Mouse (Mus musculus) inflammation-experienced regulatory T-cells, adult 6 months (primary cell): ENCODE measurements at regions not wholly inside any gene's neighbourhood (a gene's known extent, or its start where the extent isn't known, plus 50 kb on each side); places are given as distances from the start of the nearest gene placed in this dataset.

Experiments
- ATAC-seq: one replicate; pipeline ENCODE4 v1.8.0; 2017

DNA sequence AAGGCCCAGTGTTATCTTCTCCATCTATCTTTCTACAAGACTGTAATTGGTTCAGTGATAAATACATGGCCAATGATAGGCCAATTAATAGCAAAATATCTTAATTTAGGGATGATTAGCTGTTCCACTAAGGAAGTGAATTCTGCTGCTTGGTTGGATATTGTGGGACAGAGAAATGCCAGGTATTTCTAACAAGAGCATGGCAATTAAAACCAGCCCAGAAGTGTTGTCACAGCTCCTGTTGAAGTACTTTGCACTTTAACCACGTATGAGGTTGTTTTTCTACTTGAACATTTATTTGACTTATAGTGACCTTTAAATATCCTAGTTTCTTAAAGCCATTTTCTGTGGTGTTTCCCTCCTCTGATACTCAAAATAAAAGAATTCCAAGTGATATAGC, 65.7 kb upstream of the Acsl4 start:
- no peak for ATAC-seq

DNA sequence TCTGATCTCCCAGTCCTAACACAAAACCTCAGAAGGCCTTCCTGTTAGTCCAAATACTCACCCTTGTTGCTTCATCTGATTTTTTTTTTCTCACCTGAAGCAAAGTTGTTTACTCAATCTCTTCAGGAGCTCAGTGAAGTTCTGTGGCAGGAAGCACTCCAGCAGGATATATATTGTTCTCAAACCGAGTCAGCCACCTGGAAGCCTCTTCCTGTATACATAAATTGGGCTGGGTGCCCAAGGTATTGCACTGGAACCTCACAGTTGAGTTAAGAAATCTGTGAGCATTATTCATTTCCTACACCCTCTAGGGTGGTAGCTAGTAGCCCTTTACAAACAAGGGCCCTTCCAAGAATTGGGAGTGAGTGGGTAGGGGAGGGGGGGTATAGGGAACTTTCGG, 73.8 kb upstream of the Acsl4 start:
- no peak for ATAC-seq

DNA sequence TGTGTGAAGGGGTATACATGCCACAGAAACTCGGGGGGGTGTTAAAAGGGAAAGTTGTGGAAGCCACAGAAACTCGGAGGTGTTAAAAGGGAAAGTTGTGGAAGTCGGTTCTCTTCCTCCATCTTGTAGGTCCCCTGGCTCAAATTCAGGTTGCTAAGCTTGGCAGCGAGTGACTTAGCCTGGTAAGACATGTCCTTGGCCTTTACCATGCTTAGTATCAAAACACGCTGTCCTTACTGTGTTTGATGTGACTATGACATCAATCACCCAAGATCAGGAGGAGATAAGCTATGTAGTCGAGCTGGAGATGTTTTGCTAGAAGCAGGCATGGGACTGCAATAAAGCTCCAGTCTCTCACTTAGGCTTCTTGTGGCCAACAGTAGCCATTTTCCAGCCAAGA, 74.4 kb upstream of the Acsl4 start:
- no peak for ATAC-seq

DNA sequence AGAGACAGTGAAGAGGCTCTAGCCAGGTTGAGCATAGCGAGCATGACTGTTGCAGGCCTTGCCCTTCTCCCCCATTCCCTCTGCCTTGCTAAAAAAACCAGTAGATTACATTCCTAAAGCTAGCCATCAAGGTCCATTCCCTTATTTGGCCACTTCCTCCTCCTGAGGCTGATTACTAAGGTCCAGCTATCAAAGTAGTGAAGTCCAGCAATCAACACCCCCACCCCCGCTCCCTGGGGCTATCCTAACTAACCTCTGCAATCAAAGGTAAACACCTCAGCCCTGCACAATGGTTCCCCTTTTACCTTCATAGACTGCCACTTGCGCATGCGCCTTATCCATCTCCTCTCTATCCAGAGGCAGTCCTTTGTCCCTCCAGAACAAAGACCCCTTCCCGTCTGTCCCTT, 77.5 kb upstream of the Acsl4 start:
- no peak for ATAC-seq

DNA sequence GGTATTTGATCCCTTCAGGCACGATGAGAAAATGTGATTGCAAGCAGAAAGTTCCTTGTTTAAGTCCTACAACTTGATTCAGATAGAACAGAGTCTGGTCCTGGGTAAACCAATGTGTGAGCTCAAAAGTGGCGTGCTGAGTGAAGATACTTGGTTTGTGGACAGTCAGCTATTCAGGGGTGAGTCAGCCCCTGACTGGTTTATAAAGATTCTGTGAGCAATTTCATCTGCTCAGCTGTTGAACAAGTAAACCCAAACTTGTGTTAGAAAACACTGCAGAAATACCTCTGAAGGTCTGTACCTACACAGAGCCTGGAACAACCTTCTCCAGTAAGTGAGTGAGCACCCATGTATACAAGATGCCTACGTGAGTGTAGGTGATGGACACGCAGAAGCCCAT, 78.1 kb upstream of the Acsl4 start:
- no peak for ATAC-seq

DNA sequence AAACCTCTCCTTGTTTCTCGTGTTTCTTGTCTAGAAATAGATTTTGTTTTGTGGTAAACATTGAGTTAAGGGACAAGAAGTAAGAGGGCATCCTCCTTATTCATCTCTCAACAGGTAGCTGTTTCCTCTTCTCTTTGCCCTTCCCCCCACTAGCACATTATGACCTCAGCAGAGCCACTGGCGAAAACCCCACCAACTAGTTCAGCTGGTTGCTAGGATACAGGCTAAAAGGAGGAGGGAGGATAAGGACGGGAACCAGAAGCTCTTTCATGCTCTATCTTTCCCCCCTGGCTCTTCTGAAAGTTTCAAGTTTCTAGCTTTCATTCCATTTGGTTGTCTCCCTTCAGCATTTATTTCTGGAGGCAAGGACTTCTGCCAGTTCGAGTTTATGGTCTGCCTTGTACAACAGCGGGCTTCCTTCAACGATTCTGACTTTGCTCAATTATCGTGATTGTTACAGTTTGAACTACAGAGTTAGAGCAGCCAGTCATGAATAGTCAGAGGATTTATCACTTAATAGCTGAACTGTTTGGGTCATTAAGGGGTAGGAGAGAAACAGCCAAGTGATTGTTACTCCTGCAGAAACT, 78.8 kb upstream of the Acsl4 start:
- peak; percentile 56 for ATAC-seq

DNA sequence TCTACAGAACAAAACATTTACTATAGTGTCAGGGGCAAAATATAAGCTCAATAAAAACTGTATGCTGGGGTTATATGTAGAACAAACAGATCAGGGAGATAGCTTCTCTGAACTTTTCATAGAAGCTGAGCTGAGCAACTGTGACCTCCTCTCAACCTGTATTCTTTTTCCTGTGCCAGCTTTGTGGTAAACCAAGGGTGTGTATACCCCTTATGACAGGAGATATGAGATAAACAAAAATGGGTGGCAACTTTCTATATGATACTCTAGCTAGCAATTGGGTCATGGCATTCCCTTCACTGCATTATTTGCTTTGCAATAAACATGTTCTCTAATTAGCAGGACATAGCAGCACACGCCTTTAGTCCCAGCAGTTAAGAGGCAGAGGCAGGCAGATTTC, 79.7 kb upstream of the Acsl4 start:
- peak; percentile 43 for ATAC-seq

DNA sequence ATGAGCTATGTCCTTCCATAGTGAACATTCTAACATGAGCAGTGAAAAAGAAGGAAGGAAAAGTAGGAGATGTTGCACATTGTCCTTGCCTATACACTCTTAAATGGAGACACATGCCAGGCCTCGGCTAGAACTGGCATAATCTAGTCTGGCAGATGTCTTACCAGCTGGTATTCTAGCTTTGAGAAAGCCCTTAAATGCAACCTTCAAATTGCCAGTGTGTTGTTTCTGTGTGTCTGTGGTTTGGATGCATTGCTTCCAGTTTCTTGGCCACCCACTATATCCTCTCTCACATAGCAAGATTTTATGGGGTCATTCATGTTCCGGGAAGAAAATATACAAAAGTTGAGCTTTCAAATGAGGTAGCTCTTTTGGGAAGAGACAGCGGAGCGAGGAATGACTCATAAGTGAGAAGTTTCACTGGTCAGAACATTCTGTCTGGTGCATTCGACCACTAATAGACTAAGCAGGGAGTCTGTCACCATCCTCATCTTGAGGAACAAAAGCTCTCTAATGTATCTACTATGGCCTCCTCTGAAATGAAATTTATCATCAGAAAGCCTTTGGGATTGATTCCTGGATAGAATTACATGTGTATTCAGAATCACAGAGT, 91.0 kb upstream of the Acsl4 start:
- no peak for ATAC-seq

DNA sequence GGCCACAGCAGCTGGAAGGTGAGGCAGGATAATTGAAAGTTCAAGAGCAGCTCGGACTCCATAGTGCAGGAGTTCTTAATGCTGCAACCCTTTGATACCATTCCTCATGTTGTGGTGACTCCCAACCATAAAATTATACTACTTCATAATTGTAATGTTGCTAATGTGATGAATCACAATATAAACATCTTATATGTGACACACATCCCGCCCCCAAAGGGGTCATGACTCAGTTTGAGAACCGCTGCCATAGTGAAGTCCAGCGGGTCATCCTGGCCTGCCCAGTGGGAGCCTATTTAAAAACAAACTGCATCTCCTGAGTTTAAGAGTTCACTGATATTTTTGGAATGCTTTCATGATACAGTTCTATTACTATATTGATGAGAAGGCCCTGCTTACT, 97.7 kb upstream of the Acsl4 start:
- ATAC-seq: no peak

DNA sequence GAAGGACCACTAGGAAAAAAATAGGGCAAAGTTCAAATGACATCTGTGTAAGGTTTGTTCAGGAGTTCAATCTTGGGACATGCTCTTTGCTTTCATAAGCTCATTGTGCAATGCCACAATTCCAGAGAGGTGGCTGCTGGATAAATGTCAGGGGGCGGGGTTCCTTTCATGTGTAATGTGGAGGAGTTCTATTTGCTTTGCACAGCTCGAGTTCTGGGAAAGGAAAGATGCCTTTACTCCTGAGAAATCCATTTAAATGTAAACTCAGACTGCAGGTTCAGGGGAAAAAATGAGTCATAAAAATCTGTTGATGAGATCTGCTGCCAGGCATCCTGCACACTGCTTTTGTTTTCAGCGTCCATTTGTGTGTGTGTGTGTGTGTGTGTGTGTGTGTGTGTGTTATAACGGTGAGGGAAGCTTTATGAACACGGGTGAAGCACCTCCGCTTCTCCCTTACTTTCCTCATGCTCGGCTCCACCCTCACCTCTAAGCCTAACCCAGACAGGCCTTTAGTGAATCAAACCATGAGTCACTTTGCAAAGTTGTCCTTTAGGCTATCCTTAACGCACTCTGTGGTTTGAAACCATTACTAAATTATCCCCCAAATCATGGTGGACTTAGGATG, 99.9 kb upstream of the Acsl4 start:
- no peak for ATAC-seq

DNA sequence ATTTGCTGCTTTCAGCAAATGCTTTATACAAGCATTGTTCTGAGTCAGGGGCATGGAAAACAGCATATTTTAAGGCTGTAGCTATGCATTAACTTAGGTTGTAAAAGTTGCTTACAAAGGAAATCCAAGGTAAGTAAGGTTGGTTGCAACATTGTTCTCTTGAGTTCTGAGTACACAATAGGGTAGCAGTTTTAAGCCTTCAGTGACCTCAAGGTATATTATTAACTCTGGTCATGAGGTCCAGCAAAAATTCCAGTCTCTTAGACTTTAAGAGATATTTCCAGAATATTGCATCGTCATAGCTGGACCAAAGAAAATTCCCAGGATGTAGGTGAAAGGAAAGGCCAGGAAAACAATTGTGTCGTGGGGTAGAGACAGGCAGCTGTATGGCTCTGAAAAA, 110.8 kb upstream of the Acsl4 start:
- no peak for ATAC-seq

DNA sequence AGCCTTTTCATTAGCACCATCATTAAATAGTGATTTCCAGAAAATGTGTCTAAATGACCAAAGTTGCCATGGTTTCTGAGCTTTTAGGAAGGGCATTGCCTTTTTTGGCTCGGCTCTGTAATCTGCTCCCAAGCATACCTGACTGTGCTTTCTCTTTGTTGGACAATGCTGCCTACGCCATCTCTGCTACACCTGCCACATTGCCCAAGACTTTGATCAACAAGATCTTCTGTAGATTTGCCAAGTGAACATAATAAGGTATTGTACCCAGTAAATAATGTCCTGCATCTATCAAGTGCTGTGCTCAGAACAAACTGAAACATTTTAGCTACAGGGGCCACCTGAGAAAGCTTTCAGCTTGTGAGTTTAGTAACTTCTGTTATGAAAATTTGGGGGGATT, 114.6 kb upstream of the Acsl4 start:
- no peak for ATAC-seq

DNA sequence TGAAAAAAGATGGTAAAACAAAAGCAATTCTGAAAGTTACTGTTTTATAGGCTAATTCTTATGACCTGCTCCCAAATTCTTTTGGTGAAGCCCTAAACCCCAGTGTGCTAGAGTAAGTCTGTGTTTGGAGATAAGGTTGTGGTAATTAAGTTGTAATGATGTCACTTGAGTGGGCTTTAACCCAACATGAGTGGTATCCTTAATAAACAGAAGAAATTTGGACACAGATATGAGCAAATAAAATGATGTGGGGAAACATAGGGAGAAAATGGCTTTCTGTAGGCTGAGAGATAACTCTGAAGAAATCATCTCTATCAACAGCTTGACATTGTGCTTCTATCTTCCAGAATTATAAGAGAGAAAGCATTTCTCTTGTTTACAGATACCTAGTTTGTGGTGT, 117.1 kb upstream of the Acsl4 start:
- ATAC-seq: no peak

DNA sequence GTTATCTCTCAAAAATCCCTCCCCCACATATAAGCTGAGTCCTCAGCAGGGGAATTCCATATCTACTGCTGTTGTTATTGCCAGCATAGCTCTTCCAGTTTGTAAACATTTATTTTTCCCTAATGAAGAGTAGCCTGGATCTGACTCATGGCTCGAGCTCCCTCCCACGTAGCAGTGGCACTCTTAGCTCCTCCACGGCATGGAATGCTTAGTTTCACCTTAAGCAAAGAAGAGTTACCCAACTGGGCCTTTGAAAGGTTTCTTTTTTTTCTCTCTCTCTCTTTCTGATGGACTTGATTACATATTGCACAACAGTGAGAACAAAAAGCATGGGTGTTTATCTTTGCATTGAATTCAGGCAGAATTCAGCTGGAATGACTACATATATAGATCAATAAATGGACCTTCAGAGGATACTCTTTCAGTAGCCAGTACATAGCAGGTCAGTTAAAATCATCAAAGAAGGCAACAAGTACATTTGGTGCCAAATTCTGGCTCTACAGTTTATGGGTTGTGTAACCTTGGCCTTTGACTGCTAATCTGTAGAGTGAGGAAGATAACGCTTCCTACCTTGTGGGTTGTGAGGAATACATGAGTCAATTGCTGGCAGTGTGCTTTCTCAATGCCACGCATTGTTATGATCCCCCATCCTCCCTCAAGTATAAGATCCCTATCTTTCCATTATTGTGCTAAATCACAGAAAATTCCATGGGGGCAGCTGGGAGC, 126.2 kb upstream of the Acsl4 start:
- no peak for ATAC-seq

DNA sequence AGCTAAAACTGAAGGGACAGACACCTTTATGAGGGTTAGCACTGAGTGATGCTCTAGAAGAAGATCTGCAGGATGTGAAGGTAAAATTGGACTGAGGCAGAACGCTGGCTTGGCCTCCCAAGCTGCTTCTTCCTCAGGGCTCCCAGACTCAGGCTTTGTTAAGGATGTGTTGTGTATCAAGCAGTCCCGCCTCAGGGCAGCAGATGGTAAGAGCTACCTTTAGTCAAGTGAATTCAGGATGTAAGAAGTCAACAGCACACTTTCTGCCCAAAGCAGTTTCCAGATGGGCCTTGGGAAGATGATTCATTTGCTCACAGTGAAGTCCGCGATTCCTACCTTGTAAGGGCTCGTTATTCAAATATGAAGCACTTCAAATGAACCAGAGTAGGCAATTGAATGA, 126.9 kb upstream of the Acsl4 start:
- no peak for ATAC-seq

DNA sequence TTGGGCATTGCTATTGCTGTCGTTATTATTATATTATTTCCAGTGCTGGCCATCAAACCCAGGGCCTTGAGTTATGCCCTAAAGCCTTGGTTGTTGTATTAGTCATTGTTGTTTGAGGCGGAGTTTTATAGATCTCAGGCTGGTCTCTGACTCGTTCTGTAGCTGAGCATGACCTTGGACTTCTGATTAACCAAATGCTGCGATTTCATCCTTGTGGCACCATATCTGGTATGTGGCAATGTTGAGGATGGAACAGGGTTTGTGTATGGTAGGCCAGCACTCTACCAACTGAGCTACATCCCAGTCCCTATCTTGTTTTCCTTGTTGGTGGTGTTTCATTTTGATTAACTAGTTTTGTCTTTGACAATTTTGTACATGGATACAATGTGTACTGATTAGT, 130.7 kb upstream of the Acsl4 start:
- ATAC-seq: no peak

DNA sequence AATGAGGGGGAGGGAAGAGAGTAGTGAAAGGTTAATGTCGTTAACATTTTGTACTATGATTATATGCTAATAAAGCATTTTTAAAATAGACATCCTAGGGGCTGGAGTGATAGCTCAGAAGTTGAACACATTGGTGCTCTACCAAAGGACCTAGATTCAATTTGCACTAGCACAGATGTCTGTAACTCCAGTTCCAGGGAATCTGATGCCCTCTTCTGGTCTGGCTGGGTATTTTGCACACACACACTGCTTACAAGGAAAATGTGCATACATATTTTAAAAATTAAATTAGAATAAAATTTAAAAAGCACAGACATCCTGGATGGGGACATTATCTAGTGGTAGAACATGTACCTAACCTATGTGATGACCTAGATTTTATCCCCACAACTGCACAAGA, 136.6 kb upstream of the Acsl4 start:
- ATAC-seq: no peak

DNA sequence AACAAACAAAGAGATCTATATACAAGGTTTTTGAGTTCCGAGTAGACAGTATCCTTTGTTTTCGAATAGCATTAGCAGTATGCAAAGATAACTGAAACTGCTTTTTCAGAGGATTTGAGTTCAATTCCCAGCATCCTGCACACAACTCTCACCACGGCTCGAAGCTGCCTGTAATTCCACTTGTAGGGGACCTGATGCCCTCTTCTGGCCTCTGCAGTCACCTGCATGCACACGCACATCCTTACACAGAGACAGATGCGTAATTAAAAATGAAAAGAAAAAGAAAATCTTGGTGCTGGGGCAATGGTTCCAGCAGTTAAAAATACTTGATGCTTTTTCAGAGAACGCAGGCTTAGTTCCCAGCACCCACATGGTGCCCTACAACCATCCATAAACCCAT, 139.6 kb upstream of the Acsl4 start:
- ATAC-seq: no peak

DNA sequence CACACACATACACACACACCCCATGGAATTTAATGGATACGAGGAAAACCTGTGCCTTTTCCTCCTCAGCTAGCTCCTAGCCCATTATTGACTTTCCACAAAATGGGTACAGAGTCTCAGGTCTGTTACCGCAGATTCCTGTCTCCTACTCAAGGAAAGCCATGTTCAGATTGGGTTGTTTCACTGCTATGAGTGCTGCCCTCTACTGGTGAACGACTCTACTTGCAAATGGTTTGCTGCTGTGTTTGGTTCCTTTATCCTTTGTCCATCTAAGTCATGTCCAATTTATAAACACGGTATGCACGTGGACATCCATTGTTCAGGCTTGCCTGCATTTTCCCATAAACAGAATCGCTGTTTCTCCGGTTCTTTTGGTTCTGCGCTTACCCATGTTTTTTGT, 144.4 kb upstream of the Acsl4 start:
- ATAC-seq: no peak

DNA sequence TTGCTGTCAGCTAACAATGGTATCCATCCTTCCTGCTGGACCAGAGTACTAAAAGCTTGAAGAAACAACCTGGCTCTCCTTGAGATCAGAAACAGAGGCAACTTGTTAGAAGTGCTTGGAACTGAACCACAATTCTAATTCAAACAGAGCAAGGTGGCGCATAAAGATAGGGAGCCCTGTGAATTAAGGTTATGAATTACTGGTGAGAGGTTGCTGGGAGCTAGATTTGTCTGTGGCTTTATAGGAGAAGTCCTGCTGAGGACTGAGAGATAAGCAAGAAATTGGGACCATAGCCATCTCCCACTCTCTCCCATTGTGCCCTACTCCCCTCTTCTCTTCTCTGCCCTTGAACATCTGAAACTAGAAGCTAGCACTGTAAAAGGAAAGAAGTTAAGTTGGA, 145.2 kb upstream of the Acsl4 start:
- ATAC-seq: no peak

DNA sequence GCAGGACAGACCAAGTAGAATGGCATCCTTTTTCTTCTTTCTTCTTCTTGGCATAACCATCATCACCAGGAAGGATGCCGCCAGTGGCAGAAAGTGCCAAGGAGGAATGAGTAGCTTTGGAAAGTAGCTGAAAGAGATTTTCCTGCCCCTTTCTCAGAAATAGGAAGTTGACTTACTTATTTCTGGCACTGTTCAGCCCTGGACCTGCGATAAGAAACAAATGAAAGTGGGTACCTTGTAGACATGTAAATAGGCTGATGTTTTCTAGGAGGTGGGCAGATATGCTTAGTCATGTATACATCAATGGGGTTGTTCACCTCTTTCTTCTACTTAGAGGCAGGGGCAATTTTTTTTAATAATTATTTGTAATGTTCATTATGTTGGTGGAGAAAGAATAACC, 145.3 kb upstream of the Tmem164 start:
- ATAC-seq: no peak

DNA sequence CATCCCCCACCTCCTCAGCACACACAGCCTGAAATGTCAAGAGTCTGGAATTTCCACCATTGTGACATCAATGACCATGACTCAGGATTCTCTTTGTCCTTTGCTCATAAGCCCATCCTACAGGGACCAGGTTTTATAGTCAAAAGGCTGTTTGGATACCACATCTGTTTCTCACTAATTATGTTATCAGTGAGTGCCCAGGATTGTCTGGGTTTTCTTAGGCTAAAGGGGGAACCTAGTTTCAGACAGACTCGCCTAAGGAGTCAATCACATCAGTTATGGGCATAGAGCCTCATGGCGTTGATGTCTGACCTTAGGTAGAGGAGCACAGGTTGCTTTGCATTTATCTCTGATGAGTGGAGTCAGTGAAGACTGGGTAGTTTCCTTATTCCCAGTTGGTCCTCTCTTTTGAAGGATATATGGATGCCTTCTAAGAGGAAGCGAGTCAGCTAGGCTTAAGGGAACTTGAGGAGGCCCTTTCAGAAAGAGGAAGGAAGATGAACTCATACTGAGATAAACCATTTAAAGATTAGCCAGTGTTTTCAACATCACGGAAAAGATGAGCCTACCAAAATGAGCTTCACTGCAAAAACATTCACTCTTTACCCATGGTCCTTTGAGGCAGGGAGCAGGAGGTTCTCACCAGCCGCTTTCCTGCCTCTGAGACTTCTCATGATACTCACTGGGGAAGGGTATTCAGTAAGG, 143.8 kb upstream of the Tmem164 start:
- no peak for ATAC-seq

DNA sequence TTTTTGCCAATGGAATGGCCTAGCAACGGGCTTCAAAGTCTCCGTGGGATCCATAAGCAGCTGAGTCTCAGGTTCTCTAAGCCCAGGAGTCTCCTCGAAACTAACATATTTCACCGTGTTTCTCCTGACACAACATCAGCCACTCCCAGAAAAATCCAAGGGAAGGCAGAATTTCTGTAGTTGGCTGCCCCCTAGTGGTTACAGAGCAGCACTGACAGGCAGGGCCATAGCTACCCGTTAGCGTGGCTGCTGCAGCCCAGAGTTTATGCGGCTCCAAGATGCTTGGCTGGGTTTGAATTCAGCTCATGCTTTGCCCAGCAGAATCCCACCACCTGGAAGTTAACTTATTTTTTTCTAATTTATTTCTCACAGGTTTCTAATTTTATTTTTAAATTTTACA, 140.9 kb upstream of the Tmem164 start:
- peak; percentile 50 for ATAC-seq

DNA sequence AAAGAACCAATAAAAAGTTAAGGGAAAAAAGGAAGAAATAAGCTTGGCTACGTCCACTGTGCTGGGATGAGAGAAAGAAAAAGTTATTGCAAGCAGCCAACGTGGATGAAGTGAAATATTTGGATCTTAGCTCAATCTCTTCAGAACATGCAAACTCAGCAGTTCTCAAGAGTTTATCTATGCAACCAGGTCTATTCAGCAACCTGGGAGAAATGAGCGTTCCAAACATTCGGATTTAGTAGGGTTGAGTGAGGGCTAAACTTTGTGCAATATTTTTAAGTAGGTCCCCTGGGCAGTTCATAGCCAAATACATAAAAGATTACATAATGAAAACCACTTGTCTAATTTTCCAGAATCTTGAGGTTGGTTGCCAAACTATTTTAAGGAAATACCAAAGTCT, 129.0 kb upstream of the Tmem164 start:
- no peak for ATAC-seq
